Mouse (Mus musculus): Measurements from ENCODE around the gene Bola2. TPM values are rescaled to one million over a fixed set of nuclear protein-coding genes. Genes with fewer than 3 reads are reported as not detected.
"Not testable (repeated sequence)": the region's sequence is repeated elsewhere in the genome, so short reads cannot be mapped to it uniquely, and the experiment has no call there.

Bola2 gene
- total RNA-seq, 2 experiments from 2014 or later, result 90.5 to 94.8 TPM

DNA sequence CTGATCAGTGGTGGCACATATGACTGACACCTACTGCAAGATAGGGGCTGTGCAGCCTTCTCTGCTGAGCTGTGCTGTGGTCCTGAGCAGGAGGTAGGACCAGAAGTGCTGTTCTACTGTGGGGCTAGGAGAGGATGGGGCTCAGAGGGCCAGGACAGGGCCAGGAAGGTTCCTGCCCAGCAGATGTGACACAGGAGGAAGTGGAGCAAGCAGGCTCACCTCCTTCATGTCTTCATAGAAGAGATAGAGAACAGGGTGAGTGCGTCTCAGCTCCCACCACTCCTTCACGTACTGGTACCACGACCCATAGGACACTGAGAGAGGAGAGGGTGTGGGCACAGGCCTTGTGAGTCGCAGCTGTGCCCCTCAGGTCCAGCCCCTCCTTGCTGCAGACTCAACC lies 7.0 kb upstream of the Bola2 start:
- DNase-seq (ENCODE audit: low spot score in 2 of 2), result not testable (repeated sequence)

DNA sequence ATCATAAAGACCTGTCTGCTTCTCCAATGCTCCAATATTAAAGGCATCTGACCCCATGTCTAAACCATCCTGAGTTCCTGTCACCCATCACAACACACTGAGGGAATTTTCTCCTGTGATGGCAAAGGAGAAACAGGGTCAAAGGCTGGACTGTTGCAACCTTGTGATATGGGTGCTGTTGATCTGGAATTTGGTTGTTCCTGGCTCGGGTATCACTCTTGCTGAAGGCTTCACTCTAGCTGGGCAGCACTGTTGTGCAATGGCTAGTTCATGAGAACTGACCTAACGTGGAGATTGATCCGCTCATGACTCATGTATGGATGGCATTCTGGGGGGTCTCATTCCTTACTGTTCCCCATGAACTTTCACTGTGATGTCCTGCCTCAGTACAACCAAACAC lies 6.2 kb upstream of the Bola2 start:
- DNase-seq (ENCODE audit: low spot score in 2 of 2), result no peak

DNA sequence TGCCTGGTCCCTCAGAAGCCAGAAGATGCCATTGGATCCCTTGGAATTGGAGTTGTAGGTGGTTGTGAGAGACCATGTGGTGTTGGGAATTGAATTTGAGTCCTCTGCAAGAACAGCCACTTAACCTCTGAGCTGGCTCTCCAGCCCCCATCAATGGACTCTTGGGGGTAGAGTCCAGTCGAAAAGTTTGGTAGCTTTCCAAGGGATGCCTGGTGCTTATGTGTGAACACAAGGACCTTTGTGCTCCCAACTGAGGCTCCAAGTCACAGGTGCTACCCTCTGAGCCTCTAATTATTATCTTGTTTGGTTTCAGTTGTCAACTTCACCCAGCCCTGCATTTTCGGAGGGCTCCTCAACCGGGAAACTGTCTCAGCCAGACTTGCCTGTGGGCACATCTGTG lies 4.5 kb upstream of the Bola2 start:
- no peak for DNase-seq (ENCODE audit: low spot score in 2 of 2)

DNA sequence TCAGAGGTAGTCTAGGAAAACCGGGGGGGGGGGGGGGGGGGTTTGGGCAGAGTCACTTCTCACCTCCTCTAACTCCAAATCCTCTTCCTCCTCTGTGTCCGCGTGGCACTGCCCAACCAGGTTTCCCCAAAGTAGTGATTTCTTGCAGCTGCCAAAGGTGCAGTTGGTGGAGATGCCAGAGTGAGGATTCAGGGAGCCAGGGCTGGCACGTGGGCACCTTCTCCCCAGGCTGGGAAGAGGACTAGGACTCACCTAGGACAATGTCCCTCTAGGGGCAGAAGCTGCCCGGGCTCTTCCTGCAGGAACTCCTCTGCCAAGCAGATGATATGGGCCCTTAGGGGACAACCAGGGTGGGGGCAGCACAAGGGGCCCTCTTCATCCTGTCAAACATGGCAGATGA lies 3.5 kb upstream of the Bola2 start:
- no peak for DNase-seq (ENCODE audit: low spot score in 2 of 2)

DNA sequence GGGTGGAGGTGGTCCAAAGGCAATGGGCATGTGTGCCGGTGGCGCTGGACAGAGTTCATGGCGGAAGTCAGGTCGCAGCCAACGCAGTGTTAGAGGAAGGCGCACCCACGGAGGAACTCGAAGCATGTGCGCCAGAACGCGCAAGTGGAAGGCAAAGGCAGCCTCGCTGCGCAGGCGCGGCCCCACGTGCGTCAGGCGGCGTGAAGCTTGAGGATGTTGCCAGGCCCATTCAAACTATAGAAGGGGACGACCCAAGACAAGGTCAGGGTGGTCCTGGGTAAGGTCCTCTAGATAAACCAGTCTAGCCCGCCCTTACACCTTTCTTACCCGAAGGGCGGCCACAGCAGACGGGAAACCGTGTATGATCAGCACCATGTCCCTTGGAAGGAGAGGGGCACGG lies 2.8 kb upstream of the Bola2 start:
- DNase-seq (ENCODE audit: low spot score in 2 of 2), result no peak

DNA sequence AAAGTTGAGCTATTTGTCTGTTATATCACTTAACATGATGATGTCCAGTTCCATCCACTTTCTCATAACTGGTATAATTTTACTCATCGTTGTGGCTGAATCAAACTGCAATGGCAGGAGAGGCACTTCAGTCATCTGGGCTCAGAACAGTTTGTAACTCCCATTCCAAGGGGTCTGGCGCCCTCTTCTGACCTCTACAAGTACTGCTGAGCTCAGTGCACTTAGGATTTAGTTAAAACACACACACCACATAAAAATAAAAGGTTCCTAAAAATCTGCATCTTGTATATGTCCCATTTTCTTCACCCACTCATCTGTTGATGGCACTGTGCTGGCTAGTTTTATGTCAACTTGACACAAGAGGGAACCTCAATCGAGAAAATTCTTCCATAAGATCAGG lies 1.9 kb upstream of the Bola2 start:
- DNase-seq (ENCODE audit: low spot score in 2 of 2), result peak; percentile 78 to 86

DNA sequence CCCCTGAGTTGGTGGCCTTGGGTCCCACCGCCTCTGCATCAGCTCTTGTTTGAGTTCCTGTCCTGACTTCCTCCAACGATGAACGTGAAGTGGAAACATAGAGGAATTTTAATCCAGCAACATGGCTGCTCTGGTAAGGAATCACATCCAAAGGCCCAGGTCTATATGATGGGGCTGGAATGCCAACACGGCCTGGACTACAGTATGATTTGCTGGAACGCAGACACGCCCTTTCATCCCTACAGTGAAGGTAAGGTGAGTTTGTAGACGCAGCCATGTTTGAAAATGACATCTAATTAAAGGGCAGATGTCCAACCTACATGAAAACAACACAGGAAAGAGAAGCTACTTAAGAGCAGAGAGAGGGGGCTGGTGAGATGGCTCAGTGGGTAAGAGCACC lies 1.4 kb upstream of the Bola2 start:
- DNase-seq (ENCODE audit: low spot score in 2 of 2), result no peak

DNA sequence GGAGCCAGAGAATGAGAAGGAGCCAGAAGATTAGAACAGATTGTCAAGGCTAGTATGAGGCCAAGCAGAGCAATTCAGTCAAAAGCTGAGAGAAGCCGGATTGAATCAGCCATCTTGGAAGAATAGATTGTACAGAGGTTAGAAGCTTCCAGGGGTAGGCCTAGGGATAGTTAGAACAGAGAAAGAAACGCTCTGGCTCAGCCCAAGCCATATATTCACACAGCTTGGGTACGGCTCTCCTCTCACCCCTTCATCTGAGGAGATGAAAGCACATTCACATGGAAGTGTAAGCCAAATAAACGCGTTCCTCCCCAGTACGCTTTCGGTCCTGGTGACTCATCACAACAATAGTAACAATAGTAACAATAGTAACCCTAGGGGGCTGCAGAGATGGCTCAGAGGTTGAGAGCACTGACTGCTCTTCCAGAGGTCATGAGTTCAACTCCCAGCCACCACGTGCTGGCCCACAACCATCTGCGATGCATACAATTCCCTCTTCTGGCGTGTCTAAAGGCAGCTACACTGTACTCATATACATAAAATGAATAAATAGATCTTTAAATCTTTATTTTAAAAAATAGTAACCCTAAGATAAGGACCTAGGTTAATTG lies 655 bp upstream of the Bola2 start:
- DNase-seq (ENCODE audit: low spot score in 2 of 2), result no peak

DNA sequence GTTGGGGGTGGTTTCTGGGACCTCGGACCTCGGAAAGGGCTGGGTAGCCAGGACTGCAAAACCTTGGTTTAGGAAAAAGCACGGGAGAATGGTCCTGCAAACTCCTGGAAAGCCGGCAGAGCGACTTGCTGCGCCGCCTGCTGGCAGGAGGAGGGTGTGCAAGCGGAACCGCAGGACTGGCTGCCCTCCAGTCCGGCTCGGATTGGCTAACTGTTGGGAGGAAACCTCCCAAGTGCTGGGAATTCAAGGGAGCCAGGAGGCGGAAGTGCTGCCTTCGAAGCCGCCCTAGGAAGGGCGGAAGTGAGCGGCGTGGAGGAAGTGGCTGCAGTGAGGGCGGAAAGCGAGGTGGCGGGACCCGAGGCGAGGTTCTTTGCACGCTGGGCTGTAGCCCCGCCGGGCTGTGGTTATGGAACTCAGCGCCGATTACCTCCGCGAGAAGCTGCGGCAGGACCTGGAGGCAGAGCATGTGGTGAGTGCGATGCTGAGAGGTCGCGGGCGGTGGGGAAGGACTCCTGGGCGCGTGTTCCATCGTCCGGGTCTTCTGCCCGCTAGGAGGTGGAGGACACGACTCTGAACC lies 518 bp downstream of the Bola2 start, which contains the start of gene Slx1b:
Slx1b (minus strand) TSS at position 154 of the 577 bp plus-strand sequence.
- DNase-seq (ENCODE audit: low spot score in 2 of 2), result peak; percentile 91 to 96

DNA sequence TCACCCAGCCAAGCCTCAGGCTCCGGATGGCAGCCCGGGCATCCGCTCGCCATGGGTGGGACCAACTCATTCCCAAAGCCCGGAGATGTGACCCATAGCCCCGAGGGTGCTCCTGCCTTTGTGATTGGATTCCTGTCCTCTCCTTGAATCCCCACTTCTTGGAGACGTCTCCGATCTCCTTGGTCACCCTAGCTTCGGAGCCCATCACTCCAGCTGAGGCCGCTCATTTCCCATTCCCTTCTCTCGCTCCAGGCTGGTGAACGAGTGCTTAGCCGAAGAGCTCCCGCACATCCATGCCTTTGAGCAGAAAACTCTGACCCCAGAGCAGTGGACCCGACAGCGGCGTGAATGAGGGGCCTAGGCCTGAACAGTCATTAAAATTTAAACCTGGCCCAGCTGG lies 1.1 kb downstream of the Bola2 start:
- DNase-seq (ENCODE audit: low spot score in 2 of 2), result no peak

DNA sequence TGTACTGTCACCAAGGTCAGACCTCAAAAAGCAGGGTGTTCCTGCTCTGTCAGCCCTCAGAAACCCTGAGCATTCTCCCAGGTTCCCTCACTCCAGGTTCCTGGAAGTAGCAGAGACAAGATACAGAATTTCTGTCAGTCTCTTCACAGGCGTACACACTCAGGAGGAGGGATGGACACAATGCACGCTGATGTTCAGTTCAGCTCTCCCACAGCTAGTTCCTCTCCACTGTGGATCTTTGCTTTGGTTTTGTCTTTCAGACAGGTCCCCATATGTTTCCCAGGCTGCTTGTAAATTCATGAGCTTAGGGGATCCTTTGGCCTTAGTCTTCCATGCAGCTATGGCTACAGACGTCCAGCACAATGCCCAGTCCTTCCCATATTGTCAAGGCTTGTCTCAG lies 1.7 kb downstream of the Bola2 start:
- no peak for DNase-seq (ENCODE audit: low spot score in 2 of 2)

DNA sequence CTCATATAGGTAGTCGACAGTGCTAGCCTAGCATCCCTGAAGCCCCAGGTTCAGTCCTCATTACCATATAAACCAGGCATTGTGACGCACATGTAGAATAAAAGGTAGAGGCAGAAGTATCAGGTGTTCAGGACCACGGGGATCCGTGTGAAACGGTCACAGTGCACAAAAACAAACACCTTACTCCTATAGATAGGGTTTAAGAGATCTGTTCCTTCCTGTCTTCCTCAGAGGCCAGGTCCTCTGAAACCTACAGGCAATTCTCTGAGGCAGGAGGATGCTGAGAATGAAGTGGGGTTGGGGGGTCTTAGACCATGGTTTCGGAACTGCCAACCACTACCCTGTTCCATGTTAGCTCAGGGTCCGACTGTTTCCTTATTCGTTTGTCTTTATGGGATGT lies 2.6 kb downstream of the Bola2 start:
- DNase-seq (ENCODE audit: low spot score in 2 of 2), result no peak

DNA sequence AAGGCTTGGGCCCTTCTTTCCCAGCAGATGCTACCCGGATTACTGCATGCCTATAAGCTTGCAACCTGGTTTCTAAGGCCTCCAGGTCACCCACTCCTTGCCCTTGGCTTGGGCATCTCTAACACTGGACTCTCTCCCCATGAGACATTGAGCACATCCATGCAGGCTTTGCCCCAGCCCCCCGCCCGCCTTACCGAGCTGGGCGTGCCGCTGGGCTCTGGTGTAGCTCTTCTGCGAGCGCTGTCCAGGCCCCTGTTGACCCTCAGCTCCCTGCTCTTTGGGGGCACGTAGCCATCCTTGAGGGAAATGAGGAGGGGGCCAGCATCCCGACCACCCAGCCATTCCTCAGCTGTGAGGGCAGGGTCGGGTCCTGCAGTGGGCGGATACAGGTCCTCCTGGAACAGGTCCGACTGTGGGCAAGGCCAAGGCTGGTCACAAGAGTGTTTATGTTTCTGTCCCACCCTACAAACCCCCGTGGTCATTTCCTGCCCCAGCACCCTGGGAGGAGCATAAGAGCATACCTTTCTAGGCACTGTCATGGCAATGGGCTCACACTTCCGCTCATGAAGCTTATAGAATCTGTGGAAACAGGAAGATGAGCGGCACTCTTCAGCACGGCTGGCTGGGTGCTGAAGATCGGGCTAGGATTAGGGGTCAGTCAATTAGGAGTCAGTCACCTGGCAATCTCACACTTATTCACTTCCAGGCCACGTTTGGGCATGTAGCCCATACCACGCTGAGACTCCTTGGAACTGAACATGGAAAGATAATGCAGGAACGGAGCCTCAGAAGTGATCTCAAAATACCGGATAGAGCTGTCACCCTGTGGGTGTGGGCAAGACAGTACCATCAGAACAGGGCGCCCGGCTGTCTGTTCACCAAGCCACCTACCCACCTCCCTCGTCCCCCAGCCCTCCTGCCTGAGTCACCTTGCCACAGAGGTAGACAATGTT lies 5.1 kb downstream of the Bola2 start:
- no peak for DNase-seq (ENCODE audit: low spot score in 2 of 2)

DNA sequence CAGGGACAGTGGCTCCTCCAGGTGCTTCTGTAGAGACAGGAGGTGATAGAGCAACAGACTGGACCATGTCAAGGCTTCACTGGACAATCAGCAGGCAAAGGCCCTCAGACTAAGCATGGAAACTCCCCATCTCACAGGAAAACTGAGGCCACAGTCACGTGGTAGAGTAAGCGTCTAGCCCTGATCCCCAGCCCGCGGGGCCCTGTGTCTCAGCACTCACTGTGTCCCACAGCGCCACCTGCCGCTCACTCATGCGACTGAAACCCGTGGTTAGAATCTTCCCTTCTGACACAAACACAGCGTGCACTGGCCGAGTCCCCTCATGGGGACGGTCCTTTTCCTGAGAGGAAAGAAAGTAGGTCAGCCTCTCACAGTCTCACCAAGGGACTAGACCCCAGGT lies 5.9 kb downstream of the Bola2 start:
- peak; percentile 94 to 96 for DNase-seq (ENCODE audit: low spot score in 2 of 2)

DNA sequence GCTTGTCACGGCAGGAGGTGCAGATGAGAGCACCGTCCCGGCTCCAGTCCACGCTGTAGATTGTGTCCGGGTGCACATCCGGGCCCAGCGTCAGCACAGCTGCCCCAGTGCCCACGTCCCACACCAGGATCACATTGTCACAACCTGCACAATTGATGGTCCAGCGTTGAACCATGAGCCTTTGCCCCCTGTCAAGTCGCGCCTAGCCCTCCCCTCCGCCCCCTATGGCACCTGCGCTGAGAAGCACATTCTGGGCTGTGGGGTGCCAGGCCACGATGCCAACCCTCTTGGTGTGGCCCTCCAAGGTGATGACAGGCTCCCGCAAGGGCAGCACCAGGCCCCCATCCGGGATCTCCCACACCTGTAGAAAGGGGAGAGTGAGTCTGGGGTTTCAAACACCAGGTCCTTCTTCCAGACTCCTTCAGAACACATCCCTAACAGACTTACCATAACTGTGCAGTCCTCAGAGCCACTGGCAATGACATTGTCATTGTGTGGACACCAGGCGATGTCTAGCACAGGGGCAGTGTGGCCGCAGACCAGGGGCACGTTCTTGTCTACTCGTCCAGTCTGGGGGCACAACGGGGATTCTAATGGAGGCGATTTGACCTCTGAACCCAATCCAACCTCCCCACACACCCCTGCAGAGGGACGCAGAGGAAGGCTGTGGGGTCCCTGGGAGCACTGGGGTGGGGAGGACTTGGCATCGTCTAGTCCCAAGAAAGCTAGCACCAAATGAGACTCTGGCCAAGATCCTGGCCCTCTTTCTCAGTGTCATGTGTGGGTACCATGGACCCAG lies 6.6 kb downstream of the Bola2 start:
- DNase-seq (ENCODE audit: low spot score in 2 of 2), result no peak

DNA sequence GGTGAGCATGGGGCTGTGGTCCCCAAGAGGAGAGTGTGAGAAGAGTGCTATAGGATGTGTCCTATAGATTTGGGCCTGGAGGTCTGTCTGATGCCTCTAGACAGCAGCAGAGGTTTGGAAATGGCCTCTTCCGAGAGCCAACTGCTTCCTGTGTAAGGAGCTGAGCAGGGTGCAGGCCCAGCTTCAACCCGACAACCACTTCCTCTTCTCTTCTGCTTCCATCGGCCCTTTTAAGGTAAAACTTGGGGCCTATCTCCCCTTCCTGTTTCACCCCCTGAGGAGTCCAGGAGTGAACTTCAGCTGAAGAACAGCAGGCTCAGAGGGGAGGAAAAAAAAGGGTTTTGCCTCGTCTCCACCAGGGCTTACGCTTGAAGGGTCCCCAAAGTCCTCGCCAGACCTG lies 7.2 kb downstream of the Bola2 start:
- DNase-seq (ENCODE audit: low spot score in 2 of 2), result no peak

DNA sequence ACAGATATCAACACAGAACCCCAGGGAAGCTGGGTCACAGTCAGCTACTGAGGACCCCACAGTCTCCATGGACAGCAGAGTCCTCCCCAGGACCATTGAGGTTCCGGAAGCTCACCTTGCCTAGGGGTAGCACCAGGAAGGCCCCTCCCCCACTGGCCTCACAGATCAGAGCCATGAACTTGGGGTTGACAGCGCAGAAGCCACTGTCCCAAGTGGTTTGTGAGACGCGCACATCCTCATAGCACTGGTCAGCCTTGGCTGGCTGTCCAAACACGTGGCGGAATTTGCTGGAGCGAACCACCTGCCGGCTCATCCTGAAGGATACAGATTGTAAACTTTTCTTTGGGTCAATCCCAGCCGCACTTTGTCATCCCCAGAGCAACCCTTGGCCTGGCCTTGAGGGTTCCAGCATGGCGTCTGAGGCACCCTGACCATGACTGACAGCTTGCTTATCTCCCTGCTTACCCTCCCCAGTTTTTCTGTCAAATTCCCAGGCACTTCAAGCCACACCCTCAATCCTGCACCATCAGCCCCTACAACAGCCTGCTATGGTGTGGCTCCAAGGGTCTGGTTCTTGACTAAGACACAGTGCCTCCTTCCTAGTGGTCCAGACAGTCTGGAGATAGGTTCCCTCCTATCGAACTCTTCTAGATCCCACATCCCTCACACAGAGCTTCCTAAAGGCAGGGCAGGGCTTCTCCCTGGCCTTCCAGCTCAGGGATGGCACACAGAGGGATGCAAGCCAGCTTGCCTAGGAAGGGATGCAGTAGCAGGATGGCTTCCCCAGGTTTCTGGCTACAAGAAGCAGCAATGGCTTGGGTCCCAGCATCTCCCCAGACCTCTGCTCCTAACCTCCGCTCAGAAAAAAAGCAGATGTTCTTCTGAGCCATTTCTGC lies 7.9 kb downstream of the Bola2 start:
- DNase-seq (ENCODE audit: low spot score in 2 of 2), result no peak

DNA sequence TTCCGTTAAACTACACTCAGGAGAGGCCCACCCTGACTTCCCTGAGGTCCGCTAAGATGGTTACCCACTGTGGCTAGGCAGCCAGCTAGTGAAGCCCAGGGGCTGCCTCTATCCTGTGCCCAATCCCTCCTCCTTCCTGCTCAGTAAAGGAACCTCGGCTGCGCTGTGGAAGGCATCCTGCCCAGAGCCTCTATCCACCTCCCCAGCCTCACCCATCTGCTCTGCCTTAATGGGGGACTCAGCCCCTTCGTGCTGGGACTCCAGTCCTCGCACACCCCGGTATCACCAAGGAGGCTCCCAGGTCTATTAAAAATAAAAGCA lies 8.5 kb downstream of the Bola2 start:
- DNase-seq (ENCODE audit: low spot score in 2 of 2), result no peak

DNA sequence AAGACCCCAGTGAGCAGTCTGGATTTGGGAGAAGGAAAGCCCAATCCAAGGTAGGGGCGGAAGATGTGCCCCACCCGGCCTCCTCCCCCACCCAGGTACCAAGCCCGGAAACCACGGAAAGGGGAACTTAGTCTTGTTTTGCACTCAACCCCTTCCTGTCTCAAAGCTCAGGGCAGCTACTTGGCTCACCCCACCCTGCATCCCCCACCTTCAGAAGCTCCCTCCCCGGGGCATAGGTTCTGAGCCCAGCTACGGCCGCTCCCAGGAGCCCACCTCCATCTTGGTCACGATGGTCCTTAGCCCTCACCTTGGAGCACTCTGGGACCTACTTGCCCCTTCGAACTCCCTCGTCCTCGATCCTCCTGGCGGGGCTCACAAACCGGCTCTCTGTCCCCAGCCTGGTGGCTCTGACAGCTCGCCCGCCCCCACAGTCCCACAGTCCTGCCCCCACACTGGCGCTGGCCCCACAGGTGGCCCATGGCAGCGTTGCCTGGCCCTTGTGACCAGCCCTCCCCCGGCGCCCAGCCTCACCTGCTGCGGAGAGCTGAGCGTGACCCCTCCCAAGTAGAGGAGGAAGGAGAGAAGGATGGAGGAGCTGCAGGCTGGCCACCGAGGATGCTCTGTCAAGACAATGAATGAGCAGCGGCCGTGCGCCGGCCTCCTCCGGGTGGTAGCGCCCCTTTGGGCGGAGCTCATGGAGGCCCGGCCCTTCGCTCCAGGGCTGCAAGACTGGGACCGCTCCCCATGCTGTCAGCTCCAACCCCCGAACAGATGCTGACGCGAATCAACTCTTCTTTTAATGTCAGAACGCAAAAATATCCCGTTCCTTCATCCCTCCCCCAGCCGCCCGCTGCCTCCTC lies 9.2 kb downstream of the Bola2 start:
- peak; percentile 88 to 93 for DNase-seq (ENCODE audit: low spot score in 2 of 2)

All from left cerebral cortex, adult 18-20 months (tissue).